Mouse (Mus musculus): ENCODE measurements around the gene Vta1. TPM values are rescaled to one million over a fixed set of nuclear protein-coding genes. Genes with fewer than 3 reads are reported as not detected.

Gene Vta1
- polyA plus RNA-seq, 1 experiment from 2014 or later: 82.4 TPM

GRCm38 (mm10) chr10:14690349-14690748, 15.0 kb downstream of the Vta1 start:
- no peaks in the 10 kb centered on the region for H3K9me3 ChIP-seq (ENCODE audit: control insufficient read depth)
- no peaks in the 10 kb centered on the region for H3K27me3 ChIP-seq (replicated peaks; ENCODE audit: control insufficient read depth, insufficient read depth, low read length)
- 84% methylated on average over 3 of the region's 3 CpGs for WGBS

GRCm38 (mm10) chr10:14688785-14689442, 16.4 kb downstream of the Vta1 start:
- no peak overlapping the region for H3K27ac ChIP-seq (ENCODE audit: low read depth, low read length)
- H3K4me3 ChIP-seq (ENCODE audit: low read depth, low read length): no peak overlapping the region
- 74% methylated on average over 6 of the region's 6 CpGs for WGBS
- H3K4me1 ChIP-seq (replicated peaks; ENCODE audit: control insufficient read depth, insufficient read depth, low read length): no peaks in the 10 kb centered on the region
- no peak overlapping the region for H3K4me2 ChIP-seq (replicated peaks; ENCODE audit: low read depth)
- H3K9ac ChIP-seq (ENCODE audit: low read depth, low read length): no peak overlapping the region
- no peak for ATAC-seq
- no peak for TF ChIP-seq CTCF (IDR thresholded peaks at IDR 0.05; ENCODE audit: low read depth)
- H3K9me3 ChIP-seq (ENCODE audit: control insufficient read depth): no peaks in the 10 kb centered on the region
- peaks cover 5% of the 10 kb centered on the region; the same call in 1 of the 2 replicates for H3K36me3 ChIP-seq (ENCODE audit: control insufficient read depth, insufficient read depth)
- no peaks in the 10 kb centered on the region for H3K27me3 ChIP-seq (replicated peaks; ENCODE audit: control insufficient read depth, insufficient read depth, low read length)

More at GRCm38 (mm10) chr10:14690349-14690748, 15.0 kb downstream of the Vta1 start:
- H3K4me3 ChIP-seq (ENCODE audit: low read depth, low read length): no peak overlapping the region
- no peak for TF ChIP-seq CTCF (IDR thresholded peaks at IDR 0.05; ENCODE audit: low read depth)
- no peak for ATAC-seq
- no peak overlapping the region for H3K9ac ChIP-seq (ENCODE audit: low read depth, low read length)
- no peaks in the 10 kb centered on the region; the same call in 1 of the 2 replicates for H3K36me3 ChIP-seq (ENCODE audit: control insufficient read depth, insufficient read depth)
- H3K4me2 ChIP-seq (replicated peaks; ENCODE audit: low read depth): no peak overlapping the region
- no peak overlapping the region for H3K27ac ChIP-seq (ENCODE audit: low read depth, low read length)
- H3K4me1 ChIP-seq (replicated peaks; ENCODE audit: control insufficient read depth, insufficient read depth, low read length): no peaks in the 10 kb centered on the region

- WGBS: 96% methylated on average over 1 of the region's 1 CpGs
- no peak overlapping the region for H3K4me3 ChIP-seq (ENCODE audit: low read depth, low read length)
- H3K36me3 ChIP-seq (ENCODE audit: control insufficient read depth, insufficient read depth): peaks cover 6% of the 10 kb centered on the region; the same call in 1 of the 2 replicates
- TF ChIP-seq CTCF (IDR thresholded peaks at IDR 0.05; ENCODE audit: low read depth): peak; percentile 38
- no peak overlapping the region for H3K4me2 ChIP-seq (replicated peaks; ENCODE audit: low read depth)
- no peaks in the 10 kb centered on the region for H3K4me1 ChIP-seq (replicated peaks; ENCODE audit: control insufficient read depth, insufficient read depth, low read length)
- no peak overlapping the region for H3K9ac ChIP-seq (ENCODE audit: low read depth, low read length)
- H3K27me3 ChIP-seq (replicated peaks; ENCODE audit: control insufficient read depth, insufficient read depth, low read length): no peaks in the 10 kb centered on the region
- no peak for ATAC-seq
- H3K9me3 ChIP-seq (ENCODE audit: control insufficient read depth): no peaks in the 10 kb centered on the region
- no peak overlapping the region for H3K27ac ChIP-seq (ENCODE audit: low read depth, low read length)
These were observed 19.7 kb downstream of the Vta1 start for GRCm38 (mm10) chr10:14685663-14686062.

- H3K36me3 ChIP-seq (ENCODE audit: control insufficient read depth, insufficient read depth): peaks cover 21% of the 10 kb centered on the region
- H3K27ac ChIP-seq (ENCODE audit: low read depth, low read length): no peak overlapping the region
- H3K27me3 ChIP-seq (replicated peaks; ENCODE audit: control insufficient read depth, insufficient read depth, low read length): no peaks in the 10 kb centered on the region
- ATAC-seq: no peak
- H3K4me2 ChIP-seq (replicated peaks; ENCODE audit: low read depth): no peak overlapping the region
- no peak for TF ChIP-seq CTCF (IDR thresholded peaks at IDR 0.05; ENCODE audit: low read depth)
- no peak overlapping the region for H3K9ac ChIP-seq (ENCODE audit: low read depth, low read length)
- H3K9me3 ChIP-seq (ENCODE audit: control insufficient read depth): no peaks in the 10 kb centered on the region
- H3K4me3 ChIP-seq (ENCODE audit: low read depth, low read length): no peak overlapping the region
- H3K4me1 ChIP-seq (replicated peaks; ENCODE audit: control insufficient read depth, insufficient read depth, low read length): no peaks in the 10 kb centered on the region
- 89% methylated on average over 2 of the region's 2 CpGs for WGBS
These were observed 39.2 kb downstream of the Vta1 start for GRCm38 (mm10) chr10:14666147-14666546.

GRCm38 (mm10) chr10:14660875-14661274, 44.5 kb downstream of the Vta1 start:
- ATAC-seq: no peak
- Histone ChIP-seq H3K4me1 (replicated peaks; ENCODE audit: control insufficient read depth, insufficient read depth, low read length) (no peaks in the 10 kb centered on the region), H3K27ac (ENCODE audit: low read depth, low read length) (no peak overlapping the region), H3K9ac (ENCODE audit: low read depth, low read length) (no peak overlapping the region), H3K4me3 (ENCODE audit: low read depth, low read length) (no peak overlapping the region), H3K4me2 (replicated peaks; ENCODE audit: low read depth) (no peak overlapping the region), H3K36me3 (ENCODE audit: control insufficient read depth, insufficient read depth) (peaks cover 24% of the 10 kb centered on the region), H3K27me3 (replicated peaks; ENCODE audit: control insufficient read depth, insufficient read depth, low read length) (no peaks in the 10 kb centered on the region), H3K9me3 (ENCODE audit: control insufficient read depth) (no peaks in the 10 kb centered on the region)
- no peak for TF ChIP-seq CTCF (IDR thresholded peaks at IDR 0.05; ENCODE audit: low read depth)
- 82% methylated on average over 2 of the region's 2 CpGs for WGBS

GRCm38 (mm10) chr10:14639635-14640034, 65.7 kb downstream of the Vta1 start:
- Histone ChIP-seq H3K27me3 (replicated peaks; ENCODE audit: control insufficient read depth, insufficient read depth, low read length) (no peaks in the 10 kb centered on the region), H3K9me3 (ENCODE audit: control insufficient read depth) (no peaks in the 10 kb centered on the region), H3K36me3 (ENCODE audit: control insufficient read depth, insufficient read depth) (no peaks in the 10 kb centered on the region), H3K4me1 (replicated peaks; ENCODE audit: control insufficient read depth, insufficient read depth, low read length) (no peaks in the 10 kb centered on the region), H3K4me3 (ENCODE audit: low read depth, low read length) (no peak overlapping the region), H3K4me2 (replicated peaks; ENCODE audit: low read depth) (no peak overlapping the region), H3K27ac (ENCODE audit: low read depth, low read length) (no peak overlapping the region), H3K9ac (ENCODE audit: low read depth, low read length) (no peak overlapping the region)
- 64% methylated on average over 1 of the region's 1 CpGs for WGBS
- no peak for ATAC-seq
- no peak for TF ChIP-seq CTCF (IDR thresholded peaks at IDR 0.05; ENCODE audit: low read depth)
